Mouse (Mus musculus) spleen, adult 2 months (tissue): ENCODE data around the gene Smg7. TPM values are rescaled to one million over a fixed set of nuclear protein-coding genes. Genes with fewer than 3 reads are reported as not detected.

Experiments
- DNase-seq, 2 experiments: peaks; one replicate each; pipeline versions ENCODE4 v3.0.0 to v3.0.0-alpha.2; 2012 to 2021; ENCODE audit warnings: low spot score in 2 of 2, low read depth in 1 of 2
- H3K27ac ChIP-seq: fragments of 200-500 bp; 2 replicates; pipeline ENCODE4 v1.5.1; 2012; ENCODE audit warnings: low read length, inconsistent platforms; ENCODE audit not compliant: insufficient read depth
- H3K27me3 ChIP-seq: fragments of 200-500 bp; 2 replicates; pipeline ENCODE4 v1.6.1; 2012; ENCODE audit warnings: mild to moderate bottlenecking, moderate library complexity, low read length, inconsistent platforms; ENCODE audit not compliant: control insufficient read depth, insufficient read depth
- H3K36me3 ChIP-seq: fragments of 200-500 bp; 2 replicates; pipeline ENCODE4 v1.6.1; 2012; ENCODE audit warnings: mild to moderate bottlenecking, low read length, inconsistent platforms; ENCODE audit not compliant: control insufficient read depth, insufficient read depth
- H3K4me1 ChIP-seq: fragments of 200-500 bp; 2 replicates; pipeline ENCODE4 v1.6.1; 2011; ENCODE audit warnings: inconsistent platforms; ENCODE audit not compliant: control insufficient read depth, insufficient read depth, insufficient read length
- H3K4me3 ChIP-seq: fragments of 200-500 bp; 2 replicates; pipeline ENCODE4 v1.5.1; 2011; ENCODE audit warnings: mild to moderate bottlenecking, inconsistent platforms; ENCODE audit not compliant: insufficient read depth, insufficient read length; ENCODE audit errors: extremely low read depth
- CTCF ChIP-seq: fragments of 200-500 bp; IDR thresholded peaks from 2 replicates; pipeline ENCODE4 v1.5.1; 2011; ENCODE audit warnings: mild to moderate bottlenecking, inconsistent platforms; ENCODE audit not compliant: insufficient read depth, insufficient read length, insufficient replicate concordance; ENCODE audit errors: extremely low read depth
- POLR2A ChIP-seq: fragments of 200-500 bp; IDR thresholded peaks from 2 replicates; pipeline ENCODE4 v1.6.1; 2011; ENCODE audit warnings: low read depth, low read length, inconsistent platforms
- WGBS: fragments of 180-500 bp; shearing (Covaris S2); methylation state at CpG from one replicate; pipeline ENCODE4 v1.1.7; 2018; 5-methylcytosine and 5-hydroxymethylcytosine counted together
- polyA plus RNA-seq: library from polyadenylated mRNA; depleted of rRNA; stranded (reverse); fragments of >200 nt; gene quantifications from 2 replicates; pipeline ENCODE4 v1.2.3, GENCODE M21; 2012

The Smg7 gene
- polyA plus RNA-seq, 1 experiment: 30.7 TPM

- H3K27ac ChIP-seq: no peak overlapping the region
- peaks cover 33% of the 10 kb centered on the region for H3K36me3 ChIP-seq
- WGBS: 88% methylated on average over 7 of the region's 7 CpGs
- no peak overlapping the region for H3K4me3 ChIP-seq
- no peak for DNase-seq
- H3K4me1 ChIP-seq: peaks cover 27% of the 10 kb centered on the region
- H3K27me3 ChIP-seq: no peaks in the 10 kb centered on the region
- no peak for TF ChIP-seq CTCF
Measured at GRCm38 (mm10) chr1:152820911-152821695, 81.3 kb downstream of the Smg7 start.

DNA sequence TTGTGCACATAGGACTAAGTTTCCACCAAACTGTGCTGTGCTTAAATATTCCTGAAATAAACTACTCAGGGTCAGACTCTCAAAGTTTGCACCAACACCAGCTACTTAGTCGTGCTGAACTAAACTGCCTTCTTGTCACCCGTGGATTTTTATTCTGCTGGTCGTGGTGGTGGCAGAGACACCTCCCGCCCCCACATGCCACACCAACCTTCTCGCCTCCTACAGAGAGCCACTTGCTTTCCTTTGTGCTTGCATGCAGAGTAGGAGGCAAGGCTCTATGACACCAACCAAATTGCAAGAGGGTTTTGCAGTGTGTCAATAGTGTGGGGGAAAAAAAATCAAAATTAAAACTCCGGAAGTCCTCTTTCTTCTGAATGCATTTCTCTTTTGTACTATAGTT, 82.9 kb downstream of the Smg7 start:
- no peak overlapping the region for H3K4me3 ChIP-seq
- no peak overlapping the region for H3K27ac ChIP-seq
- H3K36me3 ChIP-seq: peaks cover 25% of the 10 kb centered on the region; the same call in 1 of the 2 replicates
- H3K4me1 ChIP-seq: peaks cover 32% of the 10 kb centered on the region
- 64% methylated on average over 6 of the region's 6 CpGs for WGBS
- TF ChIP-seq POLR2A: no peak
- TF ChIP-seq CTCF: no peak
- H3K27me3 ChIP-seq: no peaks in the 10 kb centered on the region
- no peak for DNase-seq

DNA sequence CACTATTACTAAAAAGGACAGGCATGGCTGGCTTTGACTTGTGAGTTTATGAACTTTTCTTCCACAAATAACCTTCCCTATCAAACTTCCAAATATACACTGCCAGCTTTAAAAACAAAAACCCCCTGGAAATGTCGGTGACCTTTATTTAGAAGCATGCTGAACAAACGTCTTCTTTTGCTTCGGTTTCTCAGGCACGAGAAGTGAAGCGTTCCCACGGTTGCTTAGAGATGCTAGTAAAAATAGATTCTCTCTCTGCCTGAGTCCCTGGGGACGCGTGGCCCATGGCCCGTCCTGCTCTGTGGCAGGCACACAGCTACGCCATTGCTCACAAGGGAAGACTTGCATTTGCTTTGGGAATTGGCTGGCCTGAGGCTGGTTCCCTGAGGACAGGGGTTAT, 84.7 kb downstream of the Smg7 start:
- WGBS: 39% methylated on average over 10 of the region's 10 CpGs
- Histone ChIP-seq H3K4me3 (no peak overlapping the region; the same call in 1 of the 2 replicates), H3K27me3 (no peaks in the 10 kb centered on the region), H3K4me1 (peaks cover 35% of the 10 kb centered on the region), H3K36me3 (peaks cover 16% of the 10 kb centered on the region; the same call in 1 of the 2 replicates), H3K27ac (peak overlapping the region; percentile 96)
- TF ChIP-seq CTCF: no peak
- no peak for TF ChIP-seq POLR2A
- DNase-seq: peak; percentile 71 to 79

DNA sequence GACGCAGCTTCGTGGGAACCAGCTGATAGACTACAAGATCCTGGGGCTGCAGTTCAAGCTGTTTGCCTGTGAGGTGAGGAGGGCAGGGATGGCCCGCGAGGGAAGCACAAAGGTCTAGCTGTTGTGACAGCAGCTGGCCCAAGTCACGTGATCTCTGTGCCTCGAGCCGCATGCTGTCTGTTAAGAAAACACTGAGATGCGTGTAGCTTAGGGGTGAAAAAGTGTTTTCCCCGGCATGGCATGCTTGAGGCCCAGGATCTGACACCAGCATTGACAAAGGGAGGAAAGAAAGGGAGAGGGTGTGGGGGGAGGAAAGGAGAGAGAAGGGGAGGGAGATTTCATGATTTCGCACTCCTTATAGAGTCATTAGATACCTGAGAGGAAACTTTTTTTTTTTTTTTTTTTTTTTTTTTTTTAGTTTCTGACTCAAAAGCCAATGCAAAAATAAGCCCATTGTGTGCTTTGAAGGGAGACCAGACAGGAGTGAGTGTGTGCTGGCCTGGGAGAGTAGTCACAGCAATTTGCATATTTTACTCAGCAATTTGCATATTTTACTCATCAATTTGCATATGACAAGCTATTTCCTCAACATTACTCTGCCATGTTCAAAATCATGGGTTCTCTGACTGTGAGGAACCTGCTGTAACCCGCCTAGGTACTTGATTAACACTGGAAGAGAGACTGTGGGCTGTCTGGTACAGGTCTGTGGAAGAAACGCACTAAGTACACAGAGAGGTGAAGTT, 85.2 kb downstream of the Smg7 start:
- peak; percentile 25 to 84 for DNase-seq
- peak overlapping the region; percentile 86 for H3K27ac ChIP-seq
- H3K36me3 ChIP-seq: peaks cover 15% of the 10 kb centered on the region
- TF ChIP-seq CTCF (no peak), POLR2A (no peak)
- H3K27me3 ChIP-seq: no peaks in the 10 kb centered on the region
- no peak overlapping the region for H3K4me3 ChIP-seq
- 58% methylated on average over 12 of the region's 12 CpGs for WGBS
- peaks cover 35% of the 10 kb centered on the region for H3K4me1 ChIP-seq

- Histone ChIP-seq H3K27ac (no peak overlapping the region; the same call in 1 of the 2 replicates), H3K4me3 (no peak overlapping the region), H3K36me3 (peaks cover 10% of the 10 kb centered on the region), H3K27me3 (no peaks in the 10 kb centered on the region), H3K4me1 (peaks cover 35% of the 10 kb centered on the region; the same call in 1 of the 2 replicates)
- 67% methylated on average over 7 of the region's 7 CpGs for WGBS
- TF ChIP-seq CTCF: no peak
- no peak for TF ChIP-seq POLR2A
- DNase-seq: peak in 1 of 2 experiments; percentile 18
Measured at GRCm38 (mm10) chr1:152815265-152815701, 87.2 kb downstream of the Smg7 start.

DNA sequence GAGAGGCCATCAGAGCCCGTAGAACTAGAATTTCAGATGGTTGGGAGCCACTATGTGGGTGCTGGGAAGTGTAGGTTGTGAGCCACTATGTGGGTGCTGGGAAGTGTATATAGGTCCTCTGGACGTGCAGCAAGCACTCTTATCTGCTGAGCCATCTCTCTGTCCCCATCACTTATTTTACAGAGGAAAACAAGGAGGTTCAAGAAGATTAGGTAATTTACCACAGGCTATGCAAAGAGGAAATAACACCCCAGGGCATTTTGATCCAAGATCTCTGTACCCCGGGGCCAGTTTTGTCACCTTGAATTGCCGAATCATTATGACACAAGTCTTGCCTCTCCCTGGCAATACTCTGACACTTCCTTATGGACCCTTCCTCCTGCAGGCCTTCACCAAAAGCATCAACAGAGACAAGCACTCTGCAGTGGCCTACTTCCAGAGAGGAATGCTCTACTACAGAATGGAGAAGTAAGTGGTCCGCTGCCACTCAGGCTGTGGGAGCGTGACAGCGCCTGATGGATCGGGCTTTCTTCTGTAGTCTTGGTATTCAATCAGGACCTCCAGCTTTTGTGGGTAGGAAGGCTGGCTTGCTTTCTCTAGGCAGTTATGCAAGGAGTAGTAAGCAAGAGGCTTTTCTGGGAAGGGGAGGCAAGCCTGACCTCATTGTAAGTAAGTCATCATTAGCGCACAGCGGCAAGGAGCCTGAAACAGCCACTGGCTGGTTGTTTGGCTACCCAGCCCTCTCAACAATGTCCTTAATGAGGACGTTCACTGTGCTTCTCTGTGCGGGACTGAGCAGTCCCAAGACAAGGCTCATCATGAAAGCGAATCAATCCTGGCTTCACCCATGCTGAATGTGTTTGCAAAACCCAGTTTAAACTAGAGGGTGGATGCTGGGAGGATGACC, 91.7 kb downstream of the Smg7 start:
- H3K27ac ChIP-seq: no peak overlapping the region
- 82% methylated on average over 13 of the region's 13 CpGs for WGBS

More for the DNA sequence above, 91.7 kb downstream of the Smg7 start:
- H3K4me1 ChIP-seq: peaks cover 20% of the 10 kb centered on the region; the same call in 1 of the 2 replicates
- H3K36me3 ChIP-seq: peaks cover 8% of the 10 kb centered on the region
- TF ChIP-seq POLR2A (no peak), CTCF (no peak)
- H3K27me3 ChIP-seq: no peaks in the 10 kb centered on the region
- H3K4me3 ChIP-seq: no peak overlapping the region
- DNase-seq: no peak
